Mouse (Mus musculus) limb, embryonic 13.5 days (tissue): ENCODE data around the gene Rdh1. TPM values are rescaled to one million over a fixed set of nuclear protein-coding genes. Genes with fewer than 3 reads are reported as not detected.
A peak's percentile ranks its signal among the peaks of the same experiment; 100 is the strongest.

Experiments
- ATAC-seq: fragments of 200-750 bp; cut with Nextera tagmentation; 2 replicates; pipeline ENCODE4 v1.8.0; 2017; ENCODE audit warnings: low read depth, moderate number of reproducible peaks, moderate TSS enrichment; ENCODE audit not compliant: low FRiP score
- H3K27ac ChIP-seq: fragments of 300-500 bp; sonication (generic); 2 replicates; pipeline ENCODE4 v1.5.1; 2015; ENCODE audit warnings: inconsistent platforms, mild to moderate bottlenecking, moderate library complexity
- H3K27me3 ChIP-seq: fragments of 300-500 bp; sonication (generic); 2 replicates; pipeline ENCODE4 v1.6.1; 2015; ENCODE audit warnings: mild to moderate bottlenecking, inconsistent platforms
- H3K36me3 ChIP-seq: fragments of 300-500 bp; sonication (generic); 2 replicates; pipeline ENCODE4 v1.6.1; 2015; ENCODE audit warnings: inconsistent platforms, mild to moderate bottlenecking, moderate library complexity
- H3K4me1 ChIP-seq: fragments of 300-500 bp; sonication (generic); 2 replicates; pipeline ENCODE4 v1.6.1; 2015; ENCODE audit warnings: inconsistent platforms
- H3K4me2 ChIP-seq: fragments of 300-500 bp; sonication (generic); replicated peaks from 2 replicates; pipeline ENCODE4 v1.6.1; 2015; ENCODE audit warnings: inconsistent platforms, mild to moderate bottlenecking, moderate library complexity
- H3K4me3 ChIP-seq: fragments of 300-500 bp; sonication (generic); 2 replicates; pipeline ENCODE4 v1.5.1; 2015; ENCODE audit warnings: moderate library complexity, mild to moderate bottlenecking, inconsistent platforms
- H3K9ac ChIP-seq: fragments of 300-500 bp; sonication (generic); 2 replicates; pipeline ENCODE4 v1.6.1; 2015; ENCODE audit warnings: mild to moderate bottlenecking, inconsistent platforms
- H3K9me3 ChIP-seq: fragments of 300-500 bp; sonication (generic); 2 replicates; pipeline ENCODE4 v1.6.1; 2016; ENCODE audit warnings: inconsistent platforms
- WGBS: fragments of 180-500 bp; shearing (Covaris S2); methylation state at CpG from one replicate; pipeline ENCODE4 v1.1.7; 2015; 5-methylcytosine and 5-hydroxymethylcytosine counted together
- polyA plus RNA-seq: library from polyadenylated mRNA; unstranded; fragments of >200 nt; fragmentation: Nextera tagmentation; extraction: Ambion mirVana; gene quantifications from 2 replicates; pipeline ENCODE4 v1.2.1, GENCODE M21; 2015

Gene Rdh1
- polyA plus RNA-seq, 1 experiment from 2014 or later = not detected

- no peaks in the 10 kb centered on the region for H3K9me3 ChIP-seq
- ATAC-seq = no peak
These were observed 23.3 kb upstream of the Rdh1 start for GRCm38 (mm10) chr10:127736266-127736665.

GRCm38 (mm10) chr10:127736916-127737315, 22.6 kb upstream of the Rdh1 start:
- no peak overlapping the region for H3K4me3 ChIP-seq
- H3K27ac ChIP-seq = no peak overlapping the region
- no peaks in the 10 kb centered on the region for H3K27me3 ChIP-seq
- no peak overlapping the region for H3K4me2 ChIP-seq
- H3K9ac ChIP-seq = no peak overlapping the region
- WGBS = 74% methylated on average over 4 of the region's 4 CpGs
- ATAC-seq = no peak
- H3K4me1 ChIP-seq = peaks cover 15% of the 10 kb centered on the region
- peaks cover 9% of the 10 kb centered on the region for H3K36me3 ChIP-seq
- H3K9me3 ChIP-seq = no peaks in the 10 kb centered on the region

More at GRCm38 (mm10) chr10:127736266-127736665, 23.3 kb upstream of the Rdh1 start:
- no peaks in the 10 kb centered on the region; the same call in 1 of the 2 replicates for H3K27me3 ChIP-seq
- WGBS = 74% methylated on average over 2 of the region's 2 CpGs
- peaks cover 15% of the 10 kb centered on the region for H3K4me1 ChIP-seq
- H3K9ac ChIP-seq = no peak overlapping the region
- no peak overlapping the region for H3K4me2 ChIP-seq
- H3K27ac ChIP-seq = no peak overlapping the region
- H3K36me3 ChIP-seq = peaks cover 2% of the 10 kb centered on the region
- H3K4me3 ChIP-seq = no peak overlapping the region

GRCm38 (mm10) chr10:127737552-127737951, 22.0 kb upstream of the Rdh1 start:
- no peak overlapping the region for H3K4me2 ChIP-seq
- no peak for ATAC-seq
- no peaks in the 10 kb centered on the region for H3K9me3 ChIP-seq
- H3K27me3 ChIP-seq = no peaks in the 10 kb centered on the region
- WGBS = 23% methylated on average over 2 of the region's 2 CpGs
- H3K27ac ChIP-seq = no peak overlapping the region
- H3K4me3 ChIP-seq = no peak overlapping the region
- no peak overlapping the region for H3K9ac ChIP-seq
- peaks cover 15% of the 10 kb centered on the region for H3K4me1 ChIP-seq
- H3K36me3 ChIP-seq = peaks cover 15% of the 10 kb centered on the region

DNA sequence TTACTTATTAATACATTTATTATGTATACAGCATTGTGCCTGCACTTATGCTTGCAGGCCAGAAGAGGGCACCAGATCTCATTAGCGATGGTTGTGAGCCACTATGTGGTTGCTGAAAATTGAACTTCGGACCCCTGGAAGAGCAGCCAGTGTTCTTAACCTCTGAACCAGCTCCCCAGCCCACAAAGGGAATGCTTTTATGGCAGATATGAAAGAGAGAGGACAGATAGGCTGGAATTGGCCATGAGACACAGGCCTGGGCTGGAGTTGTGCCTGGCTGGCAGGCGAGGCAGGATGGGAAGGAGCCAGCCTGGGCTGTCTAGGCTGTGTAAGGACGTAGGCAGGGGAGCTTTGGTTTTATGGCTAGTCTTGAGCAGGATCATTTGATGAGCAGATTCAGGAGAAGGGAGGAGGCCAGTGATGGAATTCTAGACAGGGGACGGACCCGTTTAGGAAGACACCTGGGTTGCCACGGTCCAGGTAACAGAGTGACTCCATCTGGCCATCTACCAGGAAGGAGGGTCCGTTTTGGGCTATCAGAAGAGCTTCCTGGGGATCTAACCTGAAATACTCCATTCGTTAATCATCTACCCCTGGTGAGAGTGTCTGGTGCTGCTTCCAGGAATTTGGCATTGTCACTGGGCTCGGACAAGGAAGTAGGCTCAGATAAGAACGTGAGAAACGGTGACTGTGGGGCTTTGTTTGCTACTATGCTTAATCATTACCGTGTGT, 21.2 kb upstream of the Rdh1 start:
- H3K9me3 ChIP-seq = no peaks in the 10 kb centered on the region
- no peak overlapping the region for H3K9ac ChIP-seq
- peaks cover 23% of the 10 kb centered on the region for H3K36me3 ChIP-seq
- peaks cover 15% of the 10 kb centered on the region for H3K4me1 ChIP-seq
- 46% methylated on average over 13 of the region's 13 CpGs for WGBS
- ATAC-seq = no peak
- H3K4me2 ChIP-seq = peak overlapping the region; percentile 83
- no peak overlapping the region for H3K4me3 ChIP-seq
- no peaks in the 10 kb centered on the region for H3K27me3 ChIP-seq
- peak overlapping the region; percentile 28; the same call in 1 of the 2 replicates for H3K27ac ChIP-seq

DNA sequence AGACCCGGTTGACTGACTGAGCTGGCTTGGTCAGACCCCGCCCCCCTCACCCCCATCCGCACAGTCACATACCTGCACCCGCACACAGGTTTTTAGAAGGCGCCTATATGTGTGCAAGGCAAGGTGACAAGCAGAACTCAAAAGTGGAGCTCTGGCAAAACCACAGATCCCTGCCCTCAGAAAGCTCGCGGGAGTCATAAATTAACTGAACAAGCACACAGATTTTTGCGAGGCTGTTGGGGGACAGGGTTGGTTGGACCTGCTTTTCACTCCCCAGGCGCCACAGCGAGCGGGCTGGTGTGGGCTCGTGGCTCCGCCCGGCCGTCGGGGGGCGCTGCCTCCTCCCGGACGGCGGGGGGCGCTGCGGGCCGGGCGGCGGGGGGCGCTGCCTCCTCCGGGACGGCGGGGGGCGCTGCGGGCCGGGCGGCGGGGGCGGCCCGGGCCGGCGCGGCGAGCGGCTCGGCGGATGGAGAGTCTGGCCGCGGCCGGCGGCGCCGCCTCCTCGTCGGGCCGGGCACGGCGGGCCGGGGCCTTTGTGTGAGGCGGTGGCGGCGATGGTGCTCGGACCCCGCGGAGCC, 20.3 kb upstream of the Rdh1 start, which contains the start of gene Zbtb39:
TSS of gene Zbtb39 (plus strand) at position 456 of the 578 bp plus-strand sequence.
- H3K27ac ChIP-seq = peak within 1 kb of the TSS; percentile 83
- peaks cover 32% of the 10 kb centered on the region for H3K36me3 ChIP-seq
- peak within 1 kb of the TSS; percentile 98 for H3K4me3 ChIP-seq
- H3K4me1 ChIP-seq = peaks cover 15% of the 10 kb centered on the region
- H3K9ac ChIP-seq = peak within 1 kb of the TSS; percentile 99
- H3K9me3 ChIP-seq = no peaks in the 10 kb centered on the region
- H3K4me2 ChIP-seq = peak within 1 kb of the TSS; percentile 83
- WGBS = 1% methylated on average over 55 of the region's 61 CpGs
- no peaks in the 10 kb centered on the region for H3K27me3 ChIP-seq
- ATAC-seq = peak; percentile 84

DNA sequence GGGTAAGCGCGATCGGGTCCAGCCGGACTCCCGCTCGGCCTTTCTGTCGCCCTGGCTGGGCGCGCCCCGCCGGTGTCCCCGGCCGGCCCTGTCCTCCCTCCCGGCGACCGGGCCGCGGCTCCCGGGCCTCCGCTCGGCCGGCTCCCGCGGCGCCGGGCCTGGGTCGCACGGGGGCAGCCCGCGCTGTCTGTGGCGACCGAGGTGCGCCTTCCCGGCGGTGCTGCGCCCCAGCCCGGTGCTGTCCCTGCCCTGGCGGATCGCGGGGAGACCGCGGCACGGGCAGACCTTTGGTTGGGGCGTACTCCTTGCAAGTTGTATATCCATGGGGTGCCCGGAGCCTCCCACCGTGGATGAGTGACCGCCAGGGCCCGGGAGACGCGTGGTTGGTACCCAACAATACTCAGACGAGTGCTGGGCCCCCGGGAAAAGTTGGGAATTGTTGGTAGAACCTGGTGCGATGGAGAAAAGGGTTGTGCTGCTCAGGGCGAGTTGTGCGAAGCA, 19.8 kb upstream of the Rdh1 start:
- peak overlapping the region; percentile 83 for H3K4me2 ChIP-seq
- H3K27me3 ChIP-seq = no peaks in the 10 kb centered on the region
- H3K4me3 ChIP-seq = peak overlapping the region; percentile 98
- ATAC-seq = peak; percentile 53
- H3K9ac ChIP-seq = peak overlapping the region; percentile 99
- H3K27ac ChIP-seq = peak overlapping the region; percentile 83
- peaks cover 15% of the 10 kb centered on the region for H3K4me1 ChIP-seq
- H3K9me3 ChIP-seq = no peaks in the 10 kb centered on the region
- WGBS = under 1% methylated on average over 55 of the region's 55 CpGs
- peaks cover 37% of the 10 kb centered on the region for H3K36me3 ChIP-seq

- H3K4me2 ChIP-seq = no peak overlapping the region
- H3K9ac ChIP-seq = no peak overlapping the region
- 0 out of 2 replicates have a peak, but pooled peaks have one; percentile 12 for ATAC-seq
- H3K27me3 ChIP-seq = no peaks in the 10 kb centered on the region
- peaks cover 24% of the 10 kb centered on the region for H3K4me1 ChIP-seq
- 57% methylated on average over 5 of the region's 5 CpGs for WGBS
- peaks cover 73% of the 10 kb centered on the region for H3K36me3 ChIP-seq
- H3K27ac ChIP-seq = no peak overlapping the region
- H3K9me3 ChIP-seq = no peaks in the 10 kb centered on the region
- H3K4me3 ChIP-seq = no peak overlapping the region
These were observed 14.9 kb upstream of the Rdh1 start for GRCm38 (mm10) chr10:127744661-127745060.

DNA sequence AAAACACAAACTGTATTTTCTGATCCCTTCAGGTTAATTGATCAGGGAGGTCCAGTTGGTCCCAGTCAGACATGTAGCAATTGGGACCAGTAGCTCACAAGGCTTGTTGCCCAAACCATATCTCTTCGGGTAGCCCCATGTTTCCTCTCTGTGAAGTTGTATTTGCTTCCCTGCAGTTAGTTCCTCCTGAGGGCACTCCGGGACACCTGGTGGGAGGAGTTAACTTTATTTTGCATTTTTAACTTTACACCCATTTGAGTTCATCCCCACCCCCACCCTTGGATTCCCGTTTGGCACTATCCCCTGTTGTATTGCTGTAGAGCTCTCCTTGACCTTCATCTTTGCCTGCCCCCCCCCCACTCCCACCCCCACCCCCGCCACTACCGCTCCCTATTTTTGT, 13.6 kb upstream of the Rdh1 start:
- no peak overlapping the region for H3K4me3 ChIP-seq
- WGBS = 72% methylated on average over 5 of the region's 5 CpGs
- peaks cover 15% of the 10 kb centered on the region for H3K4me1 ChIP-seq
- no peaks in the 10 kb centered on the region for H3K9me3 ChIP-seq
- H3K27ac ChIP-seq = no peak overlapping the region
- no peak overlapping the region for H3K9ac ChIP-seq
- no peak for ATAC-seq
- no peak overlapping the region for H3K4me2 ChIP-seq
- no peaks in the 10 kb centered on the region for H3K27me3 ChIP-seq
- peaks cover 77% of the 10 kb centered on the region for H3K36me3 ChIP-seq

GRCm38 (mm10) chr10:127747254-127747653, 12.3 kb upstream of the Rdh1 start:
- Histone ChIP-seq H3K4me1 (peaks cover 13% of the 10 kb centered on the region), H3K27ac (no peak overlapping the region), H3K9ac (no peak overlapping the region), H3K36me3 (peaks cover 65% of the 10 kb centered on the region), H3K9me3 (no peaks in the 10 kb centered on the region), H3K27me3 (no peaks in the 10 kb centered on the region), H3K4me2 (no peak overlapping the region), H3K4me3 (no peak overlapping the region)
- no peak for ATAC-seq
- WGBS = 84% methylated on average over 8 of the region's 8 CpGs

DNA sequence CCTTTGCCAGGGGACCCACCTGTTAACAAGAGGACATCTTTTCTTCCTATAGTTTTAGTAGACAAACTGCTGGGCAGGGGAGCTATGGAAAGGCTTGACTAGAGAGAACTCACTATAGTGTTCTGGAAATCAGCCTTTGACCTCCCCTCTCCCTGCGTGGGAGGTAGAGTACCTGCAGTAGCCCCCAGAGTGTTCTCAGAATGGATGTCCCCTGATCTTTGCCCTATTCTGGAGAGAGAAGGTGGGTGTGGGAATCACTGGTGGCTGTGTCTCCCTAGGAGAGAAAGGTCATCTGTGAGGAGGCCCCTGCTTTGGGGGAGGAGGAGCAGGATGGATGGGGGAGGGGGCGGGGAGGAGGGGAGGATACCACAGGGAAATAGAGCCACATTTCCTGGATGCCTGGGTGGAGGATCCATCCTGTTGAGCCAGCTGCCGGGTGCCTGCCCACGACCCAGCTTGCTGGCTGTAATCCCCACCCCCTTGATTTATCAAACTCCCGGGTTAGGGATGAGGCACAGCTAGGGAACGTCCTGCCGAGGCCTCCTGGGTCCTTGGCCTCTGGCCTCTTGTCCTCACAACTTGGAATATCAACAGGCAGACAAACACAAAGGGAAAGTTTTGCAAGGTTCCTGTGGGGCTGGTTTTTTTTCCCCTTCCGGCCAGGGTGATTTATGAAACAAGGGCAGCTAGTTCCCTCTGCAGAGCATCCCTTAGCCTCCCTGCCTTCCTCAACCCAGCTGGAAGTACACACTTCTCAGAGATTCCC, 10.5 kb upstream of the Rdh1 start:
- Histone ChIP-seq H3K27me3 (no peaks in the 10 kb centered on the region), H3K4me1 (peaks cover 13% of the 10 kb centered on the region), H3K9me3 (no peaks in the 10 kb centered on the region), H3K4me3 (no peak overlapping the region), H3K27ac (no peak overlapping the region; the same call in 1 of the 2 replicates), H3K4me2 (peak overlapping the region; percentile 46; the same call in 1 of the 2 replicates), H3K9ac (no peak overlapping the region), H3K36me3 (peaks cover 47% of the 10 kb centered on the region)
- no peak for ATAC-seq
- 6% methylated on average over 8 of the region's 8 CpGs for WGBS

DNA sequence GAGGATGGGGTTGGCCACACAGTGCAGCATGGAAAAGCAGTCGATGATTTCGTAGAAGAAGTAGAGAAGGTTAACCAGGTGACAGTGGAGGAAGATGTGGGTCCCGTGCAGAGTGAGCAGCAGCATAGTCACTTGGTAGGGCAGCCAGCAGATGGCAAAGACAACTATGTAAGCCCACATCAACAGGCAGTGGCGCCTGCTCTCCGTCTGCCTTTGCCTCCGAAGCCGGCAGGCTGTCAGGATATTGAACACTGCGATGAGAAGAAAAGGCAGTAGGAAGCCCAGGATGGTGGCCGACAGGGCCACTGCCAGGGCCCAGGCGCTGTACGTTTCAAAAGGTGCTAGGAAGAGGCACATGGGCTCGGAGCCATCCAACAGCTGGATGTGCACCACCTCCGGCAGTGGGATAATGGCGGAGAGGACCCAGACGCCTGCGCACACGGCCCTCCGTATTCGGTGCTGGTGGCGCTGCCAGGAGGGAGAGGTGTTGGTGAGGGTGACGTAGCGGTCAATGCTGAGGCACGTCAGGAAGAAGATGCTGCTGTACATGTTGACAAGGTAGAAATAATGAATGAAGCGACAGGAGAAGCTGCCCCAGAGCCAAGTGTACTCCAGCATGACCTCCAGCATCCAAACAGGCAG, 9.3 kb upstream of the Rdh1 start:
- 54% methylated on average over 24 of the region's 24 CpGs for WGBS
- H3K4me3 ChIP-seq = peak overlapping the region; percentile 23

More for the DNA sequence above, 9.3 kb upstream of the Rdh1 start:
- no peaks in the 10 kb centered on the region for H3K27me3 ChIP-seq
- H3K9ac ChIP-seq = peak overlapping the region; percentile 39; the same call in 1 of the 2 replicates
- H3K4me2 ChIP-seq = peak overlapping the region; percentile 46
- H3K9me3 ChIP-seq = no peaks in the 10 kb centered on the region
- ATAC-seq = no peak
- H3K4me1 ChIP-seq = peaks cover 16% of the 10 kb centered on the region
- H3K36me3 ChIP-seq = peaks cover 35% of the 10 kb centered on the region
- H3K27ac ChIP-seq = no peak overlapping the region
